Mouse (Mus musculus): ENCODE data around the gene Zfp53.

- no peak for TF ChIP-seq CTCF (IDR thresholded peaks at IDR 0.05; ENCODE audit: extremely low read depth, insufficient read depth, insufficient read length, insufficient replicate concordance)
- no peak for TF ChIP-seq POLR2A (IDR thresholded peaks at IDR 0.05; ENCODE audit: low read depth, low read length)
Measured at GRCm38 (mm10) chr17:21517130-21517671, 28.4 kb downstream of the Zfp53 start.
